Mouse (Mus musculus): Measurements from ENCODE around the gene Mob3c. TPM values are rescaled to one million over a fixed set of nuclear protein-coding genes. Genes with fewer than 3 reads are reported as not detected.

The Mob3c gene
- 0.55 and 1.0 TPM in 2 replicates for polyA plus RNA-seq (2012)

DNA sequence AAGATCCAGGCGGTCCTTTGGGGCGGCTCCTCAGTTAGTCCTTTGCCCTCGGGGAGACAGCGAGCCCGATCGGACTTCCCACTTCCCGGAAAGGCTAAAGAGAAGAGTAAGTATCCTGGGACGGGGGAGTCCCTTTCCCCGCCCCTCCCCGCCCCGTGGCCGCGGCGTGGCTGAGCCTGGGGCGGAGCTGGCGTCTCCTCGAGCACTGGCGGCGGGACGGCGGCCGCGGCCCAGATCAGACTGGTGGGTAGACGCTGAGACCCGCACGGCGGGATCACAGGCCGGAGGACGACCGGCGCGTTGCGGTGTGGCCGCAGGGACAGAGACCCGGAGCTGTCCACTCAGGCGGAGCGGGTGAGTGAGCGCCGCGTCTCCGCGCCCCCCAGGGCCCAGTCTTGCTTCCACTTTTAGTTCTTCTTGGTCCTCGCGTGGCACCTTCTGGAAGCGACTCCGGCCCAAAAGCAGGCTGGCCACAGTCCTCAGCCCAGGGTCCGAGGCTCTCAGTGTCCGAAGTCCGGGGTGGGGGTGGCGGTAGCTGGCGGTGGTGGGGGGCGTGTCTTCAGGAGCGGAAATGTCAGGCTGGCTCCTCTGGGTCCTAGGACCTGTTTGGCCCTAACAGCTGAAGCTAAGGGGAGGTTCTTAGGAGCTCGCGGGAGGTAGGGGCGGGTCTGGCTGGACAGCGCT, at the start of gene Mob3c:
Gene Mob3c (plus strand): TSS at position 205 of the 684 bp plus-strand sequence.
- TF ChIP-seq GATA1 (IDR thresholded peaks at IDR 0.05; ENCODE audit: low read length) (no peak), TAL1 (IDR thresholded peaks at IDR 0.05; ENCODE audit: low read length) (no peak)
- Histone ChIP-seq H3K27me3 (ENCODE audit: control insufficient read depth) (no peaks in the 10 kb centered on the region), H3K4me1 (ENCODE audit: control insufficient read depth) (peaks cover 83% of the 10 kb centered on the region), H3K36me3 (ENCODE audit: control insufficient read depth) (peaks cover 37% of the 10 kb centered on the region), H3K4me3 (replicated peaks) (peak within 1 kb of the TSS; percentile 81), H3K9me3 (ENCODE audit: control insufficient read depth, low read length) (no peaks in the 10 kb centered on the region)

DNA sequence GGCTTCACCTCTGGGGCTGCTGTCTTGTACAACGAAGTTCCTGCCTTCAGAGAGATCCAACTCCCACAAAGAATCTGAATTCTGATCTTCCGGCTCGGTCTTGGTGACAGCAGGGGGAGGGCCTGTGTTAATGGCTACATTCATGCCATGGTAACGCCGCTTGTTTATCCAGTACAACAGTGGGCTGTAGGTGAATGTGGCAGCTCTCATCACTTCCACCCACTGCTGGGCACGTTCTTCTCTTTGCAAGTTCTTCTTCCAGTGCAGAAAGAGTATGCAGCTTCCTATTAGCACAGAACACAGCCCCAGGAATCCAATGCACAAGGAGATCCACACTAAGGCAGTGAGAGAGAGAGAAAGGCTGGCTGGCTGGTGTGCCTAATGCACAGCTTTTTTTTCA, 47.6 kb upstream of the Mob3c start:
- Histone ChIP-seq H3K9me3 (ENCODE audit: control insufficient read depth, low read length) (no peaks in the 10 kb centered on the region), H3K4me3 (replicated peaks) (no peak overlapping the region), H3K4me1 (ENCODE audit: control insufficient read depth) (peaks cover 19% of the 10 kb centered on the region), H3K36me3 (ENCODE audit: control insufficient read depth) (peaks cover 18% of the 10 kb centered on the region), H3K27me3 (ENCODE audit: control insufficient read depth) (no peaks in the 10 kb centered on the region)
- no peak for TF ChIP-seq TAL1 (IDR thresholded peaks at IDR 0.05; ENCODE audit: low read length)
- TF ChIP-seq GATA1 (IDR thresholded peaks at IDR 0.05; ENCODE audit: low read length): no peak

DNA sequence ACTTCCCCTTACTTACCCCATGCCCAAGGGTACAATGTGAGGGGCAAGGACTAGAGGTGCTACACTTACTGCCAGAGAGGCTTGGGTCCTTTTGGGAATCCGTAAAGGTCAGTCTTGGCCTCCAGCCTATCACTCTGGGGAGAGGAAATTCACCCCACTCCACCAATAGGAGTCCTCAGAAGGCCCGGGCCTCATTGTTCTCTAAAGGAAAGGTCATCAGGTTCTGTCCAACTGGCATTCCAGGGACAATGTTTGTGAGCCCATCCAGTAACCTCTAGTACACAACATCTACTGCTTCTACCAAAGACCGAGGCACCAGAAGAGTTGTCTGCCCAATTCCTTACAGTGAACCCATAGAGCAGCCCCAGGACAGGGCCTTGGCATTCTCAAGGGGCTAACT, 47.0 kb upstream of the Mob3c start, which contains the start of gene Tex38:
Gene Tex38 (minus strand): TSS at position 101 of the 400 bp plus-strand sequence.
- Histone ChIP-seq H3K27me3 (ENCODE audit: control insufficient read depth) (no peaks in the 10 kb centered on the region), H3K4me3 (replicated peaks) (no peak within 1 kb of the TSS), H3K9me3 (ENCODE audit: control insufficient read depth, low read length) (no peaks in the 10 kb centered on the region), H3K36me3 (ENCODE audit: control insufficient read depth) (peaks cover 17% of the 10 kb centered on the region), H3K4me1 (ENCODE audit: control insufficient read depth) (peaks cover 26% of the 10 kb centered on the region)
- no peak for TF ChIP-seq TAL1 (IDR thresholded peaks at IDR 0.05; ENCODE audit: low read length)
- no peak for TF ChIP-seq GATA1 (IDR thresholded peaks at IDR 0.05; ENCODE audit: low read length)

DNA sequence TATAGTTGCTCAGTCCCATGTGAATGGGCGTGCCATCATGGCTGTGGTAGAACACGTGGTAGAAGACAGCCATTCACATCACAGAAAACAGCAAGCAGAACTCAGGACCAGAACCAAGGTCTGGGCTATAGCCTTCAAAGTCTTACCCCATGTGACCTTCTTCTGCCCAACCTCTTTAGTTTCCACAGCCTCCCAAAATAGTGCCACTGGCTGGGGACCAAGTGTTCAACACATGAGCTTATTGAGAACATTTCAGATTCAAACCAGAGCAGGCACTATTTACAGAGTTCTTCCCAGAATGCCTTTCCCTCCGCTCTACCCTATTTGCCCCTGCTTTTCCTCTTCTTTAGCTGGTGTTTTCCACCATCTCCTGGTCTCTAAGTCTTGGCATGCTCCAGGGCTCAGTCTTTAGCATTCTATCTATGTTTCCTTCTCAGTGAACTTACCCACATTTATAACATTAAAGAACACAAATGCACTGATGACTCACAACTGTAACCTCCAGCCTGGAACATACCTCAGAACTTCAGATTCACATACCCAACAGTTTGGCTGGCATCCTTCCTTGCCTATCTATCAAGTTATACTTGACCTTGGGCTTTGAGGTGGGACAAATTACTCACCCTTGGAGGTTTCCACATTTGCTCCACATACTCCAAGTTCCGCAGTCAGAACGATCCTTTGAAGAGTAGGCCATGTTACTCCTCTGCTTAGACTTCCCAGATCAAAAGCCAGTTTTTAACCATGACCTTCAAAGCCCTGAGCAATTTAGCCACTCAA, 45.7 kb upstream of the Mob3c start:
- Histone ChIP-seq H3K9me3 (ENCODE audit: control insufficient read depth, low read length) (no peaks in the 10 kb centered on the region), H3K27me3 (ENCODE audit: control insufficient read depth) (no peaks in the 10 kb centered on the region), H3K4me1 (ENCODE audit: control insufficient read depth) (peaks cover 27% of the 10 kb centered on the region), H3K4me3 (replicated peaks) (no peak overlapping the region), H3K36me3 (ENCODE audit: control insufficient read depth) (peaks cover 8% of the 10 kb centered on the region)
- TF ChIP-seq GATA1 (IDR thresholded peaks at IDR 0.05; ENCODE audit: low read length) (no peak), TAL1 (IDR thresholded peaks at IDR 0.05; ENCODE audit: low read length) (no peak)

DNA sequence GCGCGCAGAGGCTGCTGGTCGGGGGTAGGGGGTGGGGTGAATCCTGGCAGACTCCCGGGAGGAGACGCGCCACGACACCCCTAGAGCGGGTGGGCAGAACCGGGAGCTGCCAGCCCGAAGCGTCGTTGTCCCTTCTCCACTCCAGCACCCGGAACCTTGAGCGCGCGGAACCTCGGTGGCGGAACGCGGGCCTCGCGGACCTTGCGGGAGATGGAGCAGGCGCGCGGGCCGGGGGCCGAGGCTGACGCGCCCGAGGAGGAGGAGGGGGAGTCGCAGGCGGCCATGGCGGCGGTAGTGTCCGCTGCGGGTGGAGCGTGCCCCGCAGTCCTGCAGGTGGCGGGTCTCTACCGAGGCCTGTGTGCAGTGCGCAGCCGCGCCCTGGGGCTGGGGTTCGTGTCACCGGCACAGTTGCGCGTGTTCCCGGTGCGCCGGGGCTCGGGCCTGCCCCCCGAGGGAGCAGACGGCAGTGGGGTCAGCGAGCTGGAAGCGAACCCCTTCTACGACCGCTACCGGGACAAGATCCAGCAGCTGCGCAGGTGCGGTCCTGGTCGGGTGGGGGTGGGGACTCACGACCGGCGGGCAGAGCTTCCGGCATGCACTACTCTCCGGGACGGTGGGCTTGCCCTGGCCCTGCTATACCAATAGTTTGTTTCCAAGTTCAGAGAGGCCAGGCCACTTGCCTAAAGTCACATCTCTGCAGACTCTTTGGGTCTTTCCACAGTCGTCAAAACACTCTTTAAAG, 43.0 kb upstream of the Mob3c start, which contains the start of gene Atpaf1:
Gene Atpaf1 (plus strand): TSS at position 44 of the 742 bp plus-strand sequence.
- Histone ChIP-seq H3K4me1 (ENCODE audit: control insufficient read depth) (peaks cover 27% of the 10 kb centered on the region), H3K36me3 (ENCODE audit: control insufficient read depth) (peaks cover 22% of the 10 kb centered on the region), H3K4me3 (replicated peaks) (peak within 1 kb of the TSS; percentile 93), H3K27me3 (ENCODE audit: control insufficient read depth) (no peaks in the 10 kb centered on the region), H3K9me3 (ENCODE audit: control insufficient read depth, low read length) (no peaks in the 10 kb centered on the region)
- TF ChIP-seq GATA1 (IDR thresholded peaks at IDR 0.05; ENCODE audit: low read length) (no peak), TAL1 (IDR thresholded peaks at IDR 0.05; ENCODE audit: low read length) (no peak)

DNA sequence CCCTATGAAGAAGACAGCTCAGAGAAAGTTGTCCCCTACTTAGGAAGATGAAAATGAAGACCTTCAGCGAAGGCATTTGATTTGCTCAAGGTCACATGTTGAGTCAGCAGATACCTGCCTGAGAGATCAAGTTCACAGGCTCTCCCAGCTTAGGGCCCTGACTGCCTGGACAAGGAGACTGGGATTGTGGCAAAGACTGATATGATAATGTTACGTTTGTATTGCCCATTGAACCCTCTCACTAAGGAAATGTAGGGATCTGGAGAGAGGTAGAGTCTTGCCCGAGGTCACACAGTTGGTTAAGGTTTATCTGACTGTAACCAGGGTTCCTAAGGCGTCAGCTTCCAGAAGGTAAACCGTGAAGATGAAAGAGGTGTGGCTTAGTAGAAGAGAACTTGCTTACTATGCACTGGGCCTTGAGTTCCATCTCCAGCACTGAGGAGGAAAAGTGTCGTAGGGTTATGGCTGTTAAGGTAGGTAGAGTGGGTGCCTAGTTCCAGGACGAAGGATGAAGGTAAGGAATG, 42.3 kb upstream of the Mob3c start:
- Histone ChIP-seq H3K36me3 (ENCODE audit: control insufficient read depth) (peaks cover 26% of the 10 kb centered on the region), H3K9me3 (ENCODE audit: control insufficient read depth, low read length) (no peaks in the 10 kb centered on the region), H3K4me1 (ENCODE audit: control insufficient read depth) (peaks cover 27% of the 10 kb centered on the region), H3K4me3 (replicated peaks) (peak overlapping the region; percentile 93), H3K27me3 (ENCODE audit: control insufficient read depth) (no peaks in the 10 kb centered on the region)
- no peak for TF ChIP-seq GATA1 (IDR thresholded peaks at IDR 0.05; ENCODE audit: low read length)

DNA sequence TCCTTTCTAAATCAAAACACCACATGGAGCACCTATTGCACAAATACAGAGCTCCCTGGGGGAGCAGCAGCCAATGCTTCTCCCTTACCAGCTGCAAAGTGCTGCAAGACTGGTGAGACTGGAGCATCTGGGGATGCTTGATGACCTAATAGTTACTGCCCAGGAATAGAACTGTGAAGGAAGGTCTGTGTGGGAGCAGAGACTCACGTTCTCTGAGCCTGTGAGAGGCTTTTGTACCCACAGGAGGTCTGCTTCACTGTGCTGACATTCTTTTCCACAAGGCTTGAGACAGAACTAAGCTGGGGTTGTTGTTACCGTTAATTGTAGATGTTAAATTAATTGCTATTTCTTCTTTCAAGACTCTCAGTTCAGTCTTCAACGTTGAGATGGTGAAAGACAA, 37.0 kb upstream of the Mob3c start:
- no peaks in the 10 kb centered on the region for H3K9me3 ChIP-seq (ENCODE audit: control insufficient read depth, low read length)
- no peaks in the 10 kb centered on the region for H3K27me3 ChIP-seq (ENCODE audit: control insufficient read depth)
- H3K36me3 ChIP-seq (ENCODE audit: control insufficient read depth): peaks cover 62% of the 10 kb centered on the region
- no peak overlapping the region for H3K4me3 ChIP-seq (replicated peaks)
- TF ChIP-seq TAL1 (IDR thresholded peaks at IDR 0.05; ENCODE audit: low read length): no peak
- TF ChIP-seq GATA1 (IDR thresholded peaks at IDR 0.05; ENCODE audit: low read length): no peak
- peaks cover 2% of the 10 kb centered on the region for H3K4me1 ChIP-seq (ENCODE audit: control insufficient read depth)

DNA sequence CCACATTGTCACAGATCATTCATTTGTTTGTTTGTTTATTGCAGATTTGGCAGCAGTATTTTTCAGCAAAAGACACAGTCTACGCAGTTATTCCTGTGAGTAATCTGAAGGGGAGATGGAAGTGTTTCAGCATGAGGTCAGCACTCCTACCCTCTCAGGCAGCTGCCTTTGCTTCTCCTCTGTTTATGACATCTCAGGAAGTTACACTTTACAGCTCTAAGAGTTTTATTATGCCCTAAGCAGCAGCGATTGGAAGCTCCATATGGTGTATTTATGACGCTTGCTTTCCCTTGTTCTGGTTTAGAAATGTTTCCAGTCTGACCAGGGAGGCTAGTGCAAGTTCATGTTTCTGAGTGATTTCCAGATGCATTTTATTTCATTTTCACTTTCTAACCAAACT, 32.5 kb upstream of the Mob3c start:
- no peak overlapping the region for H3K4me3 ChIP-seq (replicated peaks)
- no peaks in the 10 kb centered on the region for H3K27me3 ChIP-seq (ENCODE audit: control insufficient read depth)
- H3K4me1 ChIP-seq (ENCODE audit: control insufficient read depth): no peaks in the 10 kb centered on the region
- H3K9me3 ChIP-seq (ENCODE audit: control insufficient read depth, low read length): no peaks in the 10 kb centered on the region
- peaks cover 73% of the 10 kb centered on the region for H3K36me3 ChIP-seq (ENCODE audit: control insufficient read depth)
- TF ChIP-seq TAL1 (IDR thresholded peaks at IDR 0.05; ENCODE audit: low read length) (no peak), GATA1 (IDR thresholded peaks at IDR 0.05; ENCODE audit: low read length) (no peak)
